Mouse (Mus musculus) myocyte (in vitro differentiated cells): ENCODE results near the gene Lrrc2. TPM values are rescaled to one million over a fixed set of nuclear protein-coding genes. Genes with fewer than 3 reads are reported as not detected.

Experiments used
- H3K27me3 ChIP-seq: one replicate; pipeline ENCODE4 v1.6.1; 2011; ENCODE audit not compliant: control insufficient read depth, insufficient read depth, insufficient read length
- H3K36me3 ChIP-seq: one replicate; pipeline ENCODE4 v1.6.1; 2011; ENCODE audit not compliant: control insufficient read depth, insufficient read depth
- H3K4me2 ChIP-seq: one replicate; pipeline ENCODE4 v1.6.1; 2011; ENCODE audit warnings: low read depth, control low read depth
- H3K4me3 ChIP-seq: one replicate; pipeline ENCODE4 v1.5.1; 2011; ENCODE audit warnings: mild to moderate bottlenecking, control low read depth, moderate library complexity
- H3K79me2 ChIP-seq: one replicate; pipeline ENCODE4 v1.6.1; 2011; ENCODE audit not compliant: control insufficient read depth, insufficient read depth
- H3ac ChIP-seq: one replicate; pipeline ENCODE4 v1.6.1; 2011; ENCODE audit not compliant: control insufficient read depth, insufficient read length
- CEBPB ChIP-seq: IDR thresholded peaks from 2 replicates; pipeline ENCODE4 v1.6.1; 2011; ENCODE audit warnings: mild to moderate bottlenecking, moderate library complexity; ENCODE audit not compliant: poor library complexity, insufficient read depth, severe bottlenecking
- E2F4 ChIP-seq: IDR thresholded peaks from one replicate; pipeline ENCODE4 v1.6.1; 2011; ENCODE audit warnings: mild to moderate bottlenecking, control low read depth, moderate library complexity; ENCODE audit not compliant: insufficient read depth
- MAX ChIP-seq: IDR thresholded peaks from one replicate; pipeline ENCODE4 v1.6.1; 2011; ENCODE audit warnings: low read depth, mild to moderate bottlenecking, control low read depth
- MYOD1 ChIP-seq, 3 experiments: IDR thresholded peaks; one replicate each; pipeline ENCODE4 v1.6.1; 2011; ENCODE audit warnings: control low read depth in 2 of 3, low read depth in 2 of 3, mild to moderate bottlenecking in 2 of 3, moderate library complexity in 1 of 3; ENCODE audit not compliant: insufficient read length in 2 of 3, control insufficient read depth in 1 of 3
- MYOG ChIP-seq, 3 experiments: IDR thresholded peaks; one replicate each; pipeline ENCODE4 v1.6.1; 2011; ENCODE audit warnings: control low read depth in 2 of 3, low read depth in 2 of 3, mild to moderate bottlenecking in 2 of 3; ENCODE audit not compliant: insufficient read length in 2 of 3, control insufficient read depth in 1 of 3, insufficient read depth in 1 of 3
- POLR2A ChIP-seq: IDR thresholded peaks from one replicate; pipeline ENCODE4 v1.6.1; 2011; ENCODE audit warnings: low read depth, mild to moderate bottlenecking, control low read depth, moderate library complexity; ENCODE audit not compliant: insufficient read length
- POLR2AphosphoS2 ChIP-seq: IDR thresholded peaks from one replicate; pipeline ENCODE4 v1.6.1; 2011; ENCODE audit warnings: low read depth, control low read depth; ENCODE audit not compliant: insufficient read length
- REST ChIP-seq: IDR thresholded peaks from one replicate; pipeline ENCODE4 v1.6.1; 2011; ENCODE audit warnings: mild to moderate bottlenecking, control low read depth, moderate library complexity; ENCODE audit not compliant: insufficient read depth, insufficient read length
- SRF ChIP-seq: IDR thresholded peaks from one replicate; pipeline ENCODE4 v1.6.1; 2011; ENCODE audit warnings: low read depth; ENCODE audit not compliant: control insufficient read depth, insufficient read length
- TCF12 ChIP-seq: IDR thresholded peaks from one replicate; pipeline ENCODE4 v1.6.1; 2011; ENCODE audit warnings: mild to moderate bottlenecking, control low read depth; ENCODE audit not compliant: poor library complexity, insufficient read depth, severe bottlenecking
- TCF3 ChIP-seq: IDR thresholded peaks from one replicate; pipeline ENCODE4 v1.6.1; 2011; ENCODE audit warnings: low read depth, control low read depth; ENCODE audit not compliant: insufficient read length
- USF1 ChIP-seq: IDR thresholded peaks from one replicate; pipeline ENCODE4 v1.6.1; 2011; ENCODE audit warnings: low read depth, mild to moderate bottlenecking, control low read depth, moderate library complexity
- polyA plus RNA-seq: library from polyadenylated mRNA; unstranded; fragments of >200 nt; fragmentation: generic; extraction: Trizol; gene quantifications from one replicate; pipeline ENCODE4 v1.2.1, GENCODE M21; 2012; ENCODE audit warnings: missing spikeins

The Lrrc2 gene
- polyA plus RNA-seq, 1 experiment = 0.49 TPM

- TF ChIP-seq TCF3 = no peak
- TF ChIP-seq TCF12 = no peak
- TF ChIP-seq E2F4 = no peak
- no peak for TF ChIP-seq REST
- no peak for TF ChIP-seq MYOG (IDR thresholded peaks at IDR 0.05; ENCODE audit: control insufficient read depth in 1 of 3, insufficient read depth in 1 of 3, insufficient read length in 2 of 3, low read depth in 2 of 3)
- no peak for TF ChIP-seq POLR2A
- TF ChIP-seq POLR2AphosphoS2 = no peak
- TF ChIP-seq CEBPB = no peak
- TF ChIP-seq MAX = no peak
- TF ChIP-seq SRF = no peak
- no peak for TF ChIP-seq MYOD1 (IDR thresholded peaks at IDR 0.05; ENCODE audit: control insufficient read depth in 1 of 3, insufficient read length in 2 of 3, low read depth in 2 of 3)
- no peak for TF ChIP-seq USF1
- H3K4me3 ChIP-seq = no peak overlapping the region
- no peaks in the 10 kb centered on the region for H3K27me3 ChIP-seq
- H3ac ChIP-seq = no peak overlapping the region
- H3K4me2 ChIP-seq = no peak overlapping the region
- no peaks in the 10 kb centered on the region for H3K36me3 ChIP-seq
- no peaks in the 10 kb centered on the region for H3K79me2 ChIP-seq
These were observed 12.3 kb downstream of the Lrrc2 start for GRCm38 (mm10) chr9:110963566-110964115.

- H3K4me3 ChIP-seq = no peak overlapping the region
- no peaks in the 10 kb centered on the region for H3K79me2 ChIP-seq
- H3ac ChIP-seq = no peak overlapping the region
- TF ChIP-seq MYOD1 (IDR thresholded peaks at IDR 0.05; ENCODE audit: control insufficient read depth in 1 of 3, insufficient read length in 2 of 3, low read depth in 2 of 3) (no peak), CEBPB (no peak), MAX (no peak), POLR2AphosphoS2 (no peak), TCF3 (no peak), SRF (no peak), MYOG (IDR thresholded peaks at IDR 0.05; ENCODE audit: control insufficient read depth in 1 of 3, insufficient read depth in 1 of 3, insufficient read length in 2 of 3, low read depth in 2 of 3) (no peak), TCF12 (no peak), REST (no peak), USF1 (no peak)
- H3K27me3 ChIP-seq = no peaks in the 10 kb centered on the region
- H3K4me2 ChIP-seq = no peak overlapping the region
- H3K36me3 ChIP-seq = no peaks in the 10 kb centered on the region
These were observed 13.9 kb downstream of the Lrrc2 start for GRCm38 (mm10) chr9:110965062-110965909.

DNA sequence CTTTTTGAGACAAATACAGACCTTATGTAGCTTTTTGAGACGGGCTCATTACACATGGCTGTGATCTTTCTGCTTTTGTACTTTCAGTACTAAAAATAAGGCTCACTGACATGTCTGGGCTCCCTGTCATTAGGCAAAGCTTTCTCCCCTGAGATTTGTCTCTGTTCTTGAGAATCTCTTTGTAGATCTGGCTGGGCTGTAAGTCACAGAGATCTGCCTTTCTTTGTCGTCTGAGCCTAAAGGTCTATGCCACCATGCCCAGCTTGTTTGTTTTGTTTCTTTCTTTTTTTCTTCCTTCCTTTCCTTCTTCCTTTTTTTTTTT, 14.5 kb downstream of the Lrrc2 start:
- Histone ChIP-seq H3K4me3 (no peak overlapping the region), H3ac (no peak overlapping the region), H3K36me3 (no peaks in the 10 kb centered on the region), H3K4me2 (no peak overlapping the region), H3K79me2 (no peaks in the 10 kb centered on the region), H3K27me3 (no peaks in the 10 kb centered on the region)
- no peak for TF ChIP-seq REST
- TF ChIP-seq POLR2A = no peak
- no peak for TF ChIP-seq MYOD1 (IDR thresholded peaks at IDR 0.05; ENCODE audit: control insufficient read depth in 1 of 3, insufficient read length in 2 of 3, low read depth in 2 of 3)
- no peak for TF ChIP-seq TCF12
- TF ChIP-seq POLR2AphosphoS2 = no peak
- no peak for TF ChIP-seq SRF
- no peak for TF ChIP-seq USF1
- no peak for TF ChIP-seq CEBPB
- TF ChIP-seq MAX = no peak
- no peak for TF ChIP-seq E2F4
- no peak for TF ChIP-seq MYOG (IDR thresholded peaks at IDR 0.05; ENCODE audit: control insufficient read depth in 1 of 3, insufficient read depth in 1 of 3, insufficient read length in 2 of 3, low read depth in 2 of 3)
- no peak for TF ChIP-seq TCF3

- no peak overlapping the region for H3ac ChIP-seq
- no peak overlapping the region for H3K4me2 ChIP-seq
- H3K27me3 ChIP-seq = no peaks in the 10 kb centered on the region
- no peaks in the 10 kb centered on the region for H3K79me2 ChIP-seq
- no peak for TF ChIP-seq SRF
- TF ChIP-seq MYOD1 (IDR thresholded peaks at IDR 0.05; ENCODE audit: control insufficient read depth in 1 of 3, insufficient read length in 2 of 3, low read depth in 2 of 3) = no peak
- no peak for TF ChIP-seq MYOG (IDR thresholded peaks at IDR 0.05; ENCODE audit: control insufficient read depth in 1 of 3, insufficient read depth in 1 of 3, insufficient read length in 2 of 3, low read depth in 2 of 3)
- TF ChIP-seq E2F4 = no peak
- TF ChIP-seq TCF12 = no peak
- no peak for TF ChIP-seq TCF3
- no peak overlapping the region for H3K4me3 ChIP-seq
- H3K36me3 ChIP-seq = no peaks in the 10 kb centered on the region
These were observed 28.1 kb downstream of the Lrrc2 start for GRCm38 (mm10) chr9:110979411-110979810.
